Mouse (Mus musculus) intestine, embryonic 15.5 days (tissue): Measurements from ENCODE around the gene Mpv17l2. TPM values are rescaled to one million over a fixed set of nuclear protein-coding genes. Genes with fewer than 3 reads are reported as not detected.

Experiments
- ATAC-seq: fragments of 200-750 bp; cut with Nextera tagmentation; 2 replicates; pipeline ENCODE4 v1.8.0; 2017; ENCODE audit warnings: moderate TSS enrichment, moderate library complexity
- H3K27ac ChIP-seq: fragments of 300-500 bp; sonication (generic); 2 replicates; pipeline ENCODE4 v1.5.1; 2015; ENCODE audit warnings: mild to moderate bottlenecking, inconsistent platforms
- H3K27me3 ChIP-seq: fragments of 300-500 bp; sonication (generic); replicated peaks from 2 replicates; pipeline ENCODE4 v1.6.1; 2015; ENCODE audit warnings: inconsistent platforms
- H3K36me3 ChIP-seq: fragments of 300-500 bp; sonication (generic); 2 replicates; pipeline ENCODE4 v1.6.1; 2015; ENCODE audit warnings: inconsistent platforms
- H3K4me1 ChIP-seq: fragments of 300-500 bp; sonication (generic); replicated peaks from 2 replicates; pipeline ENCODE4 v1.6.1; 2015; ENCODE audit warnings: inconsistent platforms
- H3K4me2 ChIP-seq: fragments of 300-500 bp; sonication (generic); replicated peaks from 2 replicates; pipeline ENCODE4 v1.6.1; 2015; ENCODE audit warnings: mild to moderate bottlenecking, inconsistent platforms
- H3K4me3 ChIP-seq: fragments of 300-500 bp; sonication (generic); replicated peaks from 2 replicates; pipeline ENCODE4 v1.5.1; 2015; ENCODE audit warnings: inconsistent platforms
- H3K9ac ChIP-seq: fragments of 300-500 bp; sonication (generic); 2 replicates; pipeline ENCODE4 v1.6.1; 2015; ENCODE audit warnings: inconsistent platforms
- H3K9me3 ChIP-seq: fragments of 300-500 bp; sonication (generic); 2 replicates; pipeline ENCODE4 v1.6.1; 2016; ENCODE audit warnings: inconsistent platforms
- WGBS: fragments of 180-500 bp; shearing (Covaris S2); methylation state at CpG from one replicate; pipeline ENCODE4 v1.1.7; 2015; 5-methylcytosine and 5-hydroxymethylcytosine counted together
- polyA plus RNA-seq: library from polyadenylated mRNA; unstranded; fragments of >200 nt; fragmentation: Nextera tagmentation; extraction: Ambion mirVana; gene quantifications from 2 replicates; pipeline ENCODE4 v1.2.1, GENCODE M21; 2015

Gene Mpv17l2
- polyA plus RNA-seq, 1 experiment from 2014 or later, result 59.1 TPM

DNA sequence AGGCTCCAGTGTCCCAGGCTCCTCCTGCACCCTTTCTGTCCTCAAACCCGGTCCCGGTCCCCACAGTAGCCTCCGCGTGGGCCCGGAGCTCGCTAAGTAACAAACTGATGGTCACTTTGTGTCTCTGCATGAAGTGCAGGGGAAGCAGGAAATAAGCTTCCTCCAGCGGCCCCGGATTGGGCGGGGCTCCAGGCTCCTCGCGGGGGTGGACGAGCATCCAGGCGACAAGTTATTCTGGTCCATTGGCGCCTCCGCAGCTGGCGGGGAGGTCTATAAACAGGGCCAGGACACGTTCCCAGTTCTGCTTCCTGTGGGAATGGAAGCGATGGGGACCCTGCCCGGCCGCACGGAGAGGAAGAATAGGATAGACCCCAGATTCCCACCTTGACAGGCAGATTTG is 7.6 kb downstream of the Mpv17l2 start:
- H3K4me3 ChIP-seq, result 0 out of 2 replicates have a peak overlapping the region, but pooled peaks have one; percentile 11
- H3K4me2 ChIP-seq, result peak overlapping the region; percentile 57

DNA sequence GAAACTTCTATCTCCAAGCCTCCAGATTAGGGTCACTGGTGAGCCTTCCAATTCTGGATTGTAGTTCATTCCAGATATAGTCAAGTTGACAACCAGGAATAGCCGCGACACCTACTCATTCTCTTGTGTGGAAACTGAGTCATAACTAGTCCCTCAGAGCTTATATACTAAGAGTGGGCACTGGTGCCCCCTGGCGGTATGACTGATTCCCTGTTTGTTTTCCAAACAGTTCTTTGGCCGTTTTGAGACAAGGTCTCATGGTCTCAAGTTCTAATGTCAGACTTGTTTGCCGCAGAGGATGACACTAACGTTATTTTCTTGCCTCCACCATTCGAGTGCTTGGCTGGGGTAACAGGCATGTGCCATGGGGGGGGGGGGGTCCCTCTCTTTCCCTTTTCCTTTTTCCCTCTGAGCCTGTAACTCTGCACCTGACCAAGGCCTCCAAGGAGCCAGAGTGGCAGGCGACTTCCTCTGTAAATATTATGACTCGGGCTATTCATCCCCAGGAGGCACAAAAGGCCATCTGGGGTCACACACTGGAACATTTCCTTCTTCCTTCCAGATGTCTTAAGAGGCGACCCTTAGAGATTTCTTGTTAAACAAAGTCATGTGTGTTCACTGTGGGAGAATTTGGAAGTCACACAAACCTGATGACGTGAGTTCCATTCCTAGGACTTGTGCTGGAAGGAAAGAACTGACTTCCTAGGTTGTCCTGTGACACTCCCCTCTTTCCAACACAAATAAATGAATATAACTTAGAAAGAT is 8.6 kb downstream of the Mpv17l2 start:
- peaks cover 1% of the 10 kb centered on the region for H3K36me3 ChIP-seq
- H3K9me3 ChIP-seq, result no peaks in the 10 kb centered on the region
- H3K4me2 ChIP-seq, result no peak overlapping the region; the same call in 1 of the 2 replicates
- H3K27me3 ChIP-seq, result peaks cover 16% of the 10 kb centered on the region
- peak overlapping the region; percentile 86 for H3K27ac ChIP-seq
- H3K4me1 ChIP-seq, result peaks cover 24% of the 10 kb centered on the region
- no peak for ATAC-seq
- no peak overlapping the region for H3K4me3 ChIP-seq
- 0 out of 2 replicates have a peak overlapping the region, but pooled peaks have one; percentile 32 for H3K9ac ChIP-seq
- 20% methylated on average over 11 of the region's 11 CpGs for WGBS

More for the DNA sequence above, 7.6 kb downstream of the Mpv17l2 start:
- Histone ChIP-seq H3K27ac (peak overlapping the region; percentile 86), H3K27me3 (peaks cover 8% of the 10 kb centered on the region; the same call in 1 of the 2 replicates), H3K36me3 (peaks cover 9% of the 10 kb centered on the region), H3K4me1 (peaks cover 25% of the 10 kb centered on the region), H3K9ac (peak overlapping the region; percentile 32), H3K9me3 (no peaks in the 10 kb centered on the region)
- ATAC-seq, result no peak
- 13% methylated on average over 21 of the region's 21 CpGs for WGBS

DNA sequence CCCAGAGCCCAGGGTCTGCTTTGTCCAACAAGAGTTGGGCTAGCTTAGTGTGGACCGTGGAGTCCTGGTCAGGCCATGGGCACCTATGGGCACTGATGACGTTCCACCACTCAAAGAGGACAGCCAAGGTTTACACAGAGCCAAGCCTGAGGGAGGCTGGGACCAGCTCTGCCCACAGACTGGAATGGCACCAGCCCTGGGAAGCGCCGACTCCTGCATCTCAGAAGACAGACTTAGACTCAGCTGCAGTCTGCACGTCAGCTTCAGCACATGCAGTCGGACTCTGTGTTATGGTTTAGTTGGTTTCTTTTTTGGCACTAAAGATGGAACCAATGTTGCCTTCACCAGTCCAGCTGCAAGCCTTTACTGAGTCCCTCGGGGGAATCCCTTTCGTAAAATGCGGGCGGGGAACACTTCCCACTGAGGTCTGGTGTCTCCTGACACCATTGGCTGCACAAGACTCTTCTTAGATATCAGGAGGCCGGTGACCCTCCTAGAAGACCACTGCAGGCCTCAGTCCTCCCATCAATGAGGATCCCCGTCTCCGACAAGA is 10.5 kb downstream of the Mpv17l2 start:
- Histone ChIP-seq H3K4me2 (no peak overlapping the region), H3K27me3 (peaks cover 34% of the 10 kb centered on the region), H3K9ac (no peak overlapping the region), H3K27ac (no peak overlapping the region), H3K9me3 (no peaks in the 10 kb centered on the region), H3K4me3 (no peak overlapping the region), H3K36me3 (no peaks in the 10 kb centered on the region), H3K4me1 (peaks cover 16% of the 10 kb centered on the region)
- WGBS, result 85% methylated on average over 13 of the region's 13 CpGs
- ATAC-seq, result no peak

DNA sequence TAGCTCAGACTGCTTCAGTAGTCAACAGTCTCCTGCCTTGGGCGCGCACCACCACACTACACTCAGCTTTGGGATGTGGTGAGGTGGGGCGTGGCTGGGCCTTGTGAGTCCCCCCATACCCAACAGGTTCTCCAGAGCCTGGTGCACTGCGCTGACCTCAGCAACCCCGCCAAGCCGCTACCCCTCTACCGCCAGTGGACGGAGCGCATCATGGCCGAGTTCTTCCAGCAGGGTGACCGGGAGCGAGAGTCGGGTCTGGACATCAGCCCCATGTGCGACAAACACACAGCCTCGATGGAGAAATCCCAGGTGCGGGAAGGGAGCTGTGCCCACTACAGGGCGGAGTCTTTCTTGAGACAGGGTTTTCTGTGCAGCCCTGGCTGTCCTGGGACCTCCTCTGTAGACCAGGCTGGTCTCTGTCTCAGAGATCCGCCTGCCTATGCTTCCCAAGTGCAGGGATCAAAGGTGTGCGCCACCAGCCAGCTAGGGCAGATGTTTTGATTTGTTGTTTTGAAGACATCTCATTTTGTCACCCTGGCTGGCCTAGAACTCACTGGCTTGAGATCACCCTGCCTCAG is 11.6 kb downstream of the Mpv17l2 start:
- Histone ChIP-seq H3K36me3 (no peaks in the 10 kb centered on the region), H3K27ac (no peak overlapping the region), H3K9ac (no peak overlapping the region), H3K4me3 (no peak overlapping the region), H3K9me3 (no peaks in the 10 kb centered on the region), H3K27me3 (peaks cover 43% of the 10 kb centered on the region), H3K4me1 (peaks cover 16% of the 10 kb centered on the region), H3K4me2 (no peak overlapping the region)
- no peak for ATAC-seq
- WGBS, result 78% methylated on average over 19 of the region's 19 CpGs

DNA sequence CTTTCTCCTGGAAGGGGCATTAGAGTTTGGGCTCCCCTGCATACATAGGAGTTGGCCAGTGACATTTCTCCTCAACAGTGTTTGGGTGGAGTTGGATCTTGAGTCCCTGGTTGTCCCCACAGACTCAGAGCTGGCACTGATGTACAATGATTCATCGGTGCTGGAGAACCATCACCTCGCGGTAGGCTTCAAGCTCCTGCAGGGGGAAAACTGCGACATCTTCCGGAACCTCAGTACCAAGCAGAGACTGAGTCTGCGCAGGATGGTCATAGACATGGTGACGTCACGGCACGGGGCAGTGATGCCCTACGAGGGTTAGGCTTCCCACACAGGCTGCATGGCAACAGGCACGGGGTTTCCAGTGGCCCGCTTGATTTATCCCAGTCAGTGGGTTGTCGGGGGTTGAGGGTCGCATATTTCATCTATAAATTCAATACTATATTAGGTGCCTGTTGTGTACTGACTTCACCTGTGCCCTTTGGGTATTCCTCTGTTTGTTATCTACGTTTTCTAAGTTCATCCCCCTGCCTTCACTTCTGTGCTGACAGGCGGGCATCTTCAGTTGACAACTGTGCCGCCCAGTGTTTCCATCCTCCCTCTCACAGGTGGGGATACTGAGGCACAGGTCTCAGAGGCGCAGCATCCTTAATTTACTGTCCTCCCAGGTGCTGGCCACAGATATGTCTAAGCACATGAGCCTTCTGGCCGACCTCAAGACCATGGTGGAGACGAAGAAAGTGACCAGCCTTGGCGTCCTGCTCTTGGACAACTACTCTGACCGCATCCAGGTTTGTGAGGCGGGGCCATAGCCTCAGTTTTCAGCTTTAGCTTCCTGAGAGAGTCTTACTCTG is 12.3 kb downstream of the Mpv17l2 start:
- 83% methylated on average over 23 of the region's 23 CpGs for WGBS
- Histone ChIP-seq H3K9me3 (no peaks in the 10 kb centered on the region), H3K36me3 (no peaks in the 10 kb centered on the region), H3K27ac (no peak overlapping the region), H3K9ac (no peak overlapping the region), H3K27me3 (peaks cover 50% of the 10 kb centered on the region), H3K4me3 (no peak overlapping the region), H3K4me2 (no peak overlapping the region), H3K4me1 (peaks cover 20% of the 10 kb centered on the region)
- ATAC-seq, result no peak

DNA sequence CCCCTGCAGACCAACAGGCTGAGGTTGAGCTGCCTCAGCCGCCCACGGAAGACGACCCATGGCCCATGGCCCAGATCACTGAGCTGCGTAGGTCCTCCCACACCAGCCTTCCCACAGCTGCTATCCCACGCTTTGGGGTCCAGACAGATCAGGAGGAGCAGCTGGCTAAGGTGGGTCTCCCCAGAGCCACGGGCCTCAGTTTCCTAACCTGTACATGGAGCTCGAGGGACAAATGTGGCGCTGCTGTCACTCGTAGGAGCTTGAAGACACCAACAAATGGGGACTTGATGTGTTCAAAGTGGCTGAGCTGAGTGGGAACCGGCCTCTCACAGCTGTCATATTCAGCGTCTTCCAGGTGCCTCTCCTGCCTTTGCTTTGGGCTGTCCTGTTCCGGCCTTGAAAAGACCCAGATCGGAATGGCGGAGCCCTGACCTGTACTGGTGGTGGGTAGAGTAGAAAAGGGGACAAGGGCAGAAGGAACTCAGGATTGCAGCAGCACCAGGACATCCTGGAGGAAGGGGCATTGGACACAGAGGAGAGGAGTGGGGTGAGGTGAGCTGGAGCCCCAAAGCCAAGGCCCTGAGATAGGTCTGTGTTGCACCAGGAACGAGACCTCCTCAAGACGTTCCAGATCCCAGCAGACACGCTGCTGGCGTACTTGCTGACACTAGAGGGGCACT is 13.4 kb downstream of the Mpv17l2 start:
- ATAC-seq, result no peak
- no peak overlapping the region for H3K4me3 ChIP-seq
- H3K27me3 ChIP-seq, result peaks cover 61% of the 10 kb centered on the region
- peaks cover 17% of the 10 kb centered on the region for H3K4me1 ChIP-seq
- H3K9me3 ChIP-seq, result no peaks in the 10 kb centered on the region
- 85% methylated on average over 18 of the region's 18 CpGs for WGBS
- no peaks in the 10 kb centered on the region for H3K36me3 ChIP-seq
- H3K27ac ChIP-seq, result no peak overlapping the region
- H3K9ac ChIP-seq, result no peak overlapping the region
- H3K4me2 ChIP-seq, result no peak overlapping the region

DNA sequence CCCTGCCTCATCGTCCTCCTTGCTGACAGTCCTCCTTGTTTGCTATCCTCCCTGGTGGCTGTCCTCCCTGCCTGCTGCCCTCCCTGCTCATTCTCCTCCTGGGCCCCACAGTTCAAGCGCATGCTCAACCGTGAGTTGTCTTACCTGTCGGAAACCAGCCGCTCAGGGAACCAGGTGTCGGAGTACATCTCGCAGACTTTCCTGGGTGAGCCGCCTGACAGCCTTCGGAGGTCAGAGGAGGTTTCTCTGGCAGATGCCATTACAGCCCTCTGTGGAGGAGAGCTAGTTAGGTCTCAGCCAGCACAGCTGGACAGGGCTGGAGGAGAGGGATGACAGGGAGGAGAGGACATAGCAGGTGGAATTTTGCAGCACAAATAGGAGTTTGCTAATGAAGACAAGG is 14.1 kb downstream of the Mpv17l2 start:
- no peak overlapping the region for H3K4me3 ChIP-seq
- no peaks in the 10 kb centered on the region for H3K36me3 ChIP-seq
- peaks cover 17% of the 10 kb centered on the region for H3K4me1 ChIP-seq
- no peaks in the 10 kb centered on the region for H3K9me3 ChIP-seq
- no peak overlapping the region for H3K4me2 ChIP-seq
- no peak for ATAC-seq
- 61% methylated on average over 9 of the region's 9 CpGs for WGBS
- no peak overlapping the region for H3K9ac ChIP-seq
- peaks cover 68% of the 10 kb centered on the region for H3K27me3 ChIP-seq
- no peak overlapping the region for H3K27ac ChIP-seq

DNA sequence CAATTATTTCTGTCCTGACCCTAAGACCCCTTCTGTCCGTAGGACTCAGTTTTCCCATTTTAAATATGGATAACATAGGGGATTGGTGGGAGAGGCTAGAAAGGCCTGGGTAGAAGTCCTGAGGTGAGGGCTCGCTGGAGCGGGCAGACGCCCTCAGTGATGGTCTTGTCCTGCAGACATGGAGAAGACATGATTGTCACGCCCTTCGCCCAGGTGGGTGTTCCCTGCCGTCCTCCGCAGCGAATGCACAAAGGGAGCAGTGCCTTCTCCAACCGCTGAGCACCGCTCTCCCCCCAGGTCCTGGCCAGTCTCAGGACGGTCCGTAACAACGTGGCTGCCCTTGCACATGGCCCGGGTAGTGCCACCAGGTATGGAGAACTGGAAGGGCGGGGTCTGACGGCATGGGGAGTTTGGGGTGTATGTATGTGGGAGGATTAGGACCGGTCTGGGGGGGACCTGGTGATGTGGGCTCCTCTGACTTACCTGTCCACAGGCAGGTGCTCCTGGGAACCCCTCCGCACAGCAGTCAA is 15.0 kb downstream of the Mpv17l2 start:
- Histone ChIP-seq H3K4me1 (peaks cover 17% of the 10 kb centered on the region), H3K9me3 (no peaks in the 10 kb centered on the region), H3K27ac (no peak overlapping the region), H3K36me3 (no peaks in the 10 kb centered on the region), H3K4me3 (no peak overlapping the region), H3K9ac (no peak overlapping the region), H3K4me2 (no peak overlapping the region), H3K27me3 (peaks cover 76% of the 10 kb centered on the region)
- no peak for ATAC-seq
- 58% methylated on average over 19 of the region's 19 CpGs for WGBS

DNA sequence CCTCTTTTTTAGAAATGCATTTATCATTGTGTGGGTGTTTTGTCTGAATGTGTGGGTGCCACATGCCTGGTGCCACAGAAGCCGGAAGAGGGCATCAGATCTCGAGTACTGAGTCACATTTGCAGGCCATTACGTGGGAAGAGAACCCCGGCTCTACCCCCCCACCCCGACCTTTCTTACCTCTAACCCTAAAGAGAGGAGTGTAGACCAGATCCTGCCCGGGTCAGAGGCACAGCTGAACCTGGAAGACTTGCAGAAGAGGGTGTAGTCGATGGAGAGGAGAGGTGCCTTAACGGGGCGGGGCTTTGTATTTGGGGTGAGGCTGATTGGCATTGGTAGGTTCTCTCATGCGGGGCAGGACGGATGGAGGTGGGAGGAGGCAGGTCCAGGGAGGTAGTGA is 15.9 kb downstream of the Mpv17l2 start:
- Histone ChIP-seq H3K27ac (no peak overlapping the region), H3K4me1 (peaks cover 17% of the 10 kb centered on the region), H3K27me3 (peaks cover 76% of the 10 kb centered on the region), H3K36me3 (no peaks in the 10 kb centered on the region), H3K9ac (no peak overlapping the region), H3K4me2 (peak overlapping the region; percentile 59; the same call in 1 of the 2 replicates), H3K9me3 (no peaks in the 10 kb centered on the region), H3K4me3 (no peak overlapping the region)
- no peak for ATAC-seq
- WGBS, result 48% methylated on average over 11 of the region's 11 CpGs

DNA sequence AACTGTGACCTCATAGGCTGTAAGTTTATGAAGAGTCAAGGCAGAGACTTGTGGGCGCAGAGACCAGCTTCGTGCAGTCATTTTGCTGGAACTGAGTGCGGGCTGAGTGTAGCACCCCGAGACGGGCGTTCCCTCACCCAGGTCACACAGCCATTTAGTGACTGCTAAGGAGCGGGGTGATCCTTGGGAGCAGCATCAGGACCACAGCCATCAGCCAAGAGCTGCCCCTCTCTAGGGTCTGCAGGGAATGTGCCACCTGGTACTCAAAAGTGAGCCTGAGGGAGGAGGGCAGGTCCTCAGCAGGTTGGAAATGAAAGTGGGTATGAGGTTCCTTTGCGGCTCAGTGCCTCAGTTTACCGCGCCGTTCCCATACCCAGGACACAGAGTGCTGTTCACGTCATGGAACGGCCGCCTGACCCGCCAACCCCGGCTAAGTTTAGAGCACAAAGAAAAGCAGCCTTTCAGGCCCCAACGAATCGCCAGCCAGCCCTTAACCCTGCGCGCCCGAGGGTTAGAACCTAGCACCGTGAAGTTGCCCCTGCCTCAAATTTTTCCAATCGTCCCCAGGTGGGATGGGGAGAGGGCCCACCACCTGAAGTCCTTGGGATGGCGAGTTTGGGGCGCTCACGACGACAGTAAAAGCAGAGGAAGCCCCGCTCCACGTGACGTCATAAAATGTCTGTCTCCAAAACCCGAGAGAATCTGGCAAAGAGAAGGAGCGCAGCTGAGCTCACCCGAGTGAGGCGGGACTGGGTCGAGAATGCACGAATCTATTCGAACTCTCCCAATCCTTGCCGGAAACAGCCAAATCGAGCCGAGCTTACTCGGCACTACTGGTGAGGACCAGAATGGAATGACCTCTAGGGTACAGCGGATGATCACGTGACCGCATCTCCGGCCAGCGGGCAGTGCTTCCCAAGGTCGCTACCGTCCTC is 16.8 kb downstream of the Mpv17l2 start:
- H3K27ac ChIP-seq, result no peak overlapping the region
- peaks cover 17% of the 10 kb centered on the region for H3K4me1 ChIP-seq
- 0 out of 2 replicates have a peak, but pooled peaks have one; percentile 11 for ATAC-seq
- H3K27me3 ChIP-seq, result peaks cover 72% of the 10 kb centered on the region
- H3K4me2 ChIP-seq, result peak overlapping the region; percentile 59
- 8% methylated on average over 48 of the region's 48 CpGs for WGBS
- peak overlapping the region; percentile 15 for H3K4me3 ChIP-seq
- H3K36me3 ChIP-seq, result no peaks in the 10 kb centered on the region
- H3K9ac ChIP-seq, result 0 out of 2 replicates have a peak overlapping the region, but pooled peaks have one; percentile 18
- no peaks in the 10 kb centered on the region for H3K9me3 ChIP-seq
